Mouse (Mus musculus): ENCODE results near the gene Gli3. TPM values are rescaled to one million over a fixed set of nuclear protein-coding genes. Genes with fewer than 3 reads are reported as not detected.

The Gli3 gene
- polyA plus RNA-seq, 1 experiment from 2014 or later = 32.6 TPM

- 81% methylated on average over 6 of the region's 6 CpGs for WGBS
- Histone ChIP-seq H3K4me3 (ENCODE audit: low read depth, low read length) (no peak overlapping the region), H3K27ac (replicated peaks; ENCODE audit: low read depth, low read length) (no peak overlapping the region)
Measured at GRCm38 (mm10) chr13:15777624-15778023, 314.6 kb downstream of the Gli3 start.

More at GRCm38 (mm10) chr13:15777624-15778023, 314.6 kb downstream of the Gli3 start:
- H3K4me2 ChIP-seq (ENCODE audit: low read depth, low read length) = no peak overlapping the region
- no peak overlapping the region for H3K9ac ChIP-seq (replicated peaks; ENCODE audit: low read length)
- DNase-seq (ENCODE audit: low spot score) = no peak
- no peaks in the 10 kb centered on the region for H3K4me1 ChIP-seq (ENCODE audit: control insufficient read depth, insufficient read depth, low read length)
- no peaks in the 10 kb centered on the region for H3K36me3 ChIP-seq (replicated peaks; ENCODE audit: control insufficient read depth, insufficient read depth, low read depth, low read length)
- H3K27me3 ChIP-seq (ENCODE audit: control insufficient read depth, insufficient read depth, low read length) = no peaks in the 10 kb centered on the region
- no peaks in the 10 kb centered on the region for H3K9me3 ChIP-seq (replicated peaks; ENCODE audit: control insufficient read depth, low read length)
- no peak for ATAC-seq (replicated peaks; ENCODE audit: insufficient number of reproducible peaks, low FRiP score, low TSS enrichment, low read depth)
